Mouse (Mus musculus) bone marrow macrophage, adult 2 months (primary cell): ENCODE data around the gene Uvrag. TPM values are rescaled to one million over a fixed set of nuclear protein-coding genes. Genes with fewer than 3 reads are reported as not detected.
"Not testable (repeated sequence)": the region's sequence is repeated elsewhere in the genome, so short reads cannot be mapped to it uniquely, and the experiment has no call there.

Experiments used
- H3K27ac ChIP-seq: 2 replicates; pipeline ENCODE4 v1.5.1; 2012; ENCODE audit warnings: low read depth, low read length; ENCODE audit not compliant: insufficient read depth
- H3K4me1 ChIP-seq: 2 replicates; pipeline ENCODE4 v1.6.1; 2012; ENCODE audit warnings: low read length; ENCODE audit not compliant: control insufficient read depth, insufficient read depth
- H3K4me3 ChIP-seq: 2 replicates; pipeline ENCODE4 v1.5.1; 2012; ENCODE audit warnings: mild to moderate bottlenecking, low read length, moderate library complexity; ENCODE audit not compliant: insufficient read depth
- CTCF ChIP-seq: IDR thresholded peaks from 2 replicates; pipeline ENCODE4 v1.5.1; 2012; ENCODE audit warnings: low read depth, mild to moderate bottlenecking, low read length, moderate library complexity
- POLR2A ChIP-seq: IDR thresholded peaks from 2 replicates; pipeline ENCODE4 v1.6.1; 2012; ENCODE audit warnings: mild to moderate bottlenecking, low read depth, low read length, borderline replicate concordance
- polyA plus RNA-seq: library from polyadenylated mRNA; stranded (reverse); fragments of >200 nt; gene quantifications from 2 replicates; pipeline ENCODE4 v1.2.4, GENCODE M21; 2012; ENCODE audit not compliant: missing spikeins, insufficient read depth, insufficient read length

Uvrag gene
- polyA plus RNA-seq, 1 experiment: 61.3 TPM

- H3K4me1 ChIP-seq: peaks cover 7% of the 10 kb centered on the region
- H3K27ac ChIP-seq: no peak overlapping the region
- H3K4me3 ChIP-seq: no peak overlapping the region
- TF ChIP-seq CTCF (no peak), POLR2A (no peak)
These were observed 73.2 kb downstream of the Uvrag start for GRCm38 (mm10) chr7:99067710-99068109.

DNA sequence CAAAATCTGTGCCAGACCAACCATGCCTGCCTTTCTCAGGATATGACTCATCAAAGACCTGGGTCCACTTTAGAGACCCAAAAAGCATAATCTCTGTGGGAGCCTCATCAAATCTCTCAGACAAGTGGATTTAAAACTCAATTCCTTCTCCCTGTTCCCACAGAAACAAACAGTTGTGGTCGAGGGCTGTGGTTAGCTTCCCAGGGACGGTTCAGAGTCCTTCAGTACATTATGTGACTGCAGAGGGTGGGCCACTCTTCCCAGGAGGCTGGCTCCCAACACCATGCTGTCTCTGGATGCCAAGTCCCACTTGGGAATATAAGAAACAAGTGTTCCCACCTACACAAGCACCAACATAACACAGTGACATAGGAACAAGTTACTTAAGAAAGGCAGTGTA is 75.0 kb downstream of the Uvrag start:
- no peak for TF ChIP-seq CTCF
- no peak for TF ChIP-seq POLR2A
- no peak overlapping the region for H3K27ac ChIP-seq
- no peak overlapping the region for H3K4me3 ChIP-seq
- peaks cover 15% of the 10 kb centered on the region for H3K4me1 ChIP-seq

DNA sequence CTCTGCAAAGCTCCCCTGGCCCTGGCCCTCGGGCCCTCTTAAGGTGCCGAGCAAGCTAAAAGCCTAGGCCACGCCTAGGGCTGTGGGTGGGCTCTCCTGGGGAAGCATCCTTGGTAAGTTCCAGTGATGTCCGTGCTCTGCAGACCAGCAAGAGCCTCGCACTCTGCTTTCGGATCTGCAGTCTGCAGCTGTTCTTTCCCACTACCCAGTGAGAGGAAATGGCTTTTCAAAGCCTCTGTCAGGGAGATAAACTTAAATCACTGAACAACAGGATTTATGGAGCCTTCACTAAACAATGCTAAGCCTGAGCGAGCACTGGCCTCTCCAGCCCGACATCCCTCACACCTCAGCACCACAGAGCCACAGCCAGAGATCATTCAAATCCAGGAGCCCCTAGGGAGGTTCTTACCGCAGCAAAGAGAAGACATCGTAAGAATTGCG is 75.5 kb downstream of the Uvrag start:
- Histone ChIP-seq H3K27ac (no peak overlapping the region), H3K4me3 (no peak overlapping the region), H3K4me1 (peaks cover 15% of the 10 kb centered on the region)
- no peak for TF ChIP-seq POLR2A
- TF ChIP-seq CTCF: no peak

GRCm38 (mm10) chr7:99064795-99065194 is 76.1 kb downstream of the Uvrag start:
- Histone ChIP-seq H3K4me3 (no peak overlapping the region), H3K4me1 (peaks cover 15% of the 10 kb centered on the region), H3K27ac (no peak overlapping the region)
- TF ChIP-seq CTCF: no peak
- TF ChIP-seq POLR2A: no peak

DNA sequence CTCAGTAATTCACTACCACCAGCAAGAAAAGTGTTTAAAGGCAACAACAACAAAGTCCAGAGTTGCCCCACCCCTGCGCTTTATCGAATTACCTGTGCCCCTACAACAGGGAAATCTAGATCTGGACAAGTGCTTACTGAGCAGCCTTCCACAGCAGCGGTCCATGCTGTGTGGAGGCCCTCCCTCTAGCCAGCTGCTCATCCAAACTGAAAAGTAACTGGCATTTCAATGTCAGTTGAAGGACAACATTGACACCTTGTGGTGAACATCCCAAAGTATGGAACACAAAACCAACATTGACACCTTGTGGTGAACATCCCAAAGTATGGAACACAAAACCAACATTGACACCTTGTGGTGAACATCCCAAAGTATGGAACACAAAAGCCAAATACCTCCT is 78.7 kb downstream of the Uvrag start:
- not testable (repeated sequence) for H3K27ac ChIP-seq, H3K4me3 ChIP-seq
- peaks cover 15% of the 10 kb centered on the region for H3K4me1 ChIP-seq

- TF ChIP-seq POLR2A (no peak), CTCF (no peak)
- H3K27ac ChIP-seq: no peak overlapping the region
- no peak overlapping the region for H3K4me3 ChIP-seq
- H3K4me1 ChIP-seq: peaks cover 13% of the 10 kb centered on the region
These were observed 79.8 kb downstream of the Uvrag start for GRCm38 (mm10) chr7:99061056-99061680.

- TF ChIP-seq POLR2A (no peak), CTCF (no peak)
- H3K4me3 ChIP-seq: no peak overlapping the region
- no peak overlapping the region for H3K27ac ChIP-seq
- peaks cover 8% of the 10 kb centered on the region; the same call in 1 of the 2 replicates for H3K4me1 ChIP-seq
These were observed 80.5 kb downstream of the Uvrag start for GRCm38 (mm10) chr7:99060476-99060875.

- H3K27ac ChIP-seq: no peak overlapping the region
- H3K4me3 ChIP-seq: no peak overlapping the region
- H3K4me1 ChIP-seq: peaks cover 8% of the 10 kb centered on the region; the same call in 1 of the 2 replicates
- TF ChIP-seq POLR2A (no peak), CTCF (no peak)
These were observed 81.0 kb downstream of the Uvrag start for GRCm38 (mm10) chr7:99059934-99060333.

DNA sequence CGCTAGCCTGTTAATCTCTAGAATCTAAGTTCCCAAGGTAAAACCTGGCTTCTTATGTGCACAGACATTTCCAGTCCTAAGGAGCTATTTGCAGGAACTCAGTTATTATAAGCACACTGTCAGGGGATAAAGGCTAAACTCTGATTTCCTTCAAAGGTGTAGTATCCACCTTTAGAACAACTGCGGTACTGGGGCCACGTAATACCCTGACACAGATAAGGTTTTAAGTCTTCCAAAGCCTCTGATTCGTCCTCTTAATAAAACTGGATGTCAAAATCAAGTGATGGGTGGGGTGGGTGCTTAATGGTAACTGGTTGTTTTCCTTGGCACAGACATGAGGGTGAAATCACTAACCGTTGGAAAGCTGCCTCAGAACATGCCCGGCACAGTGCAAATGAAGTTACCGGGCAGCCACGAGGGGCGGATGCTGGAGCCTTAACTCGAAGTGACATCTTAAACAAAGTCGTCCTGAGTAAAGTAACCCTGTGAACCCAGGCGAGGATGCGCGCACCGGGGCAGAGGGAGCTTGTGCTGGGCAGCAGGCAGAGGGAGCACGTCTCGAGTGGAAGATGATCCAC is 83.8 kb downstream of the Uvrag start:
- H3K27ac ChIP-seq: no peak overlapping the region
- TF ChIP-seq POLR2A: no peak
- TF ChIP-seq CTCF: no peak

GRCm38 (mm10) chr7:99053626-99054025 is 87.3 kb downstream of the Uvrag start:
- H3K27ac ChIP-seq: no peak overlapping the region
- no peak overlapping the region for H3K4me3 ChIP-seq
- H3K4me1 ChIP-seq: peaks cover 33% of the 10 kb centered on the region
- no peak for TF ChIP-seq CTCF
- no peak for TF ChIP-seq POLR2A

More for the DNA sequence above, 83.8 kb downstream of the Uvrag start:
- H3K4me3 ChIP-seq: no peak overlapping the region
- H3K4me1 ChIP-seq: peaks cover 17% of the 10 kb centered on the region
